Mouse (Mus musculus) cortical plate, adult 2 months (tissue): Measurements from ENCODE around the gene Slc7a6os. TPM values are rescaled to one million over a fixed set of nuclear protein-coding genes. Genes with fewer than 3 reads are reported as not detected.

Experiments used
- H3K27ac ChIP-seq: fragments of 200-500 bp; 2 replicates; pipeline ENCODE4 v1.5.1; 2012; ENCODE audit warnings: low read length, control low read depth, inconsistent platforms; ENCODE audit not compliant: insufficient read depth
- H3K4me1 ChIP-seq: fragments of 200-500 bp; 2 replicates; pipeline ENCODE4 v1.6.1; 2011; ENCODE audit warnings: low read length; ENCODE audit not compliant: control insufficient read depth, insufficient read depth
- H3K4me3 ChIP-seq: fragments of 200-500 bp; 2 replicates; pipeline ENCODE4 v1.5.1; 2011; ENCODE audit warnings: mild to moderate bottlenecking, low read length, control low read depth; ENCODE audit not compliant: insufficient read depth
- CTCF ChIP-seq: fragments of 200-500 bp; IDR thresholded peaks from 2 replicates; pipeline ENCODE4 v1.5.1; 2011; ENCODE audit warnings: mild to moderate bottlenecking, control low read depth, low read length; ENCODE audit not compliant: insufficient read depth; ENCODE audit errors: extremely low read depth
- POLR2A ChIP-seq: fragments of 200-500 bp; IDR thresholded peaks from 2 replicates; pipeline ENCODE4 v1.6.1; 2011; ENCODE audit warnings: mild to moderate bottlenecking, low read length, control low read depth; ENCODE audit not compliant: insufficient read depth; ENCODE audit errors: extremely low read depth
- polyA plus RNA-seq: library from polyadenylated mRNA; depleted of rRNA; stranded (reverse); fragments of >200 nt; gene quantifications from 2 replicates; pipeline ENCODE4 v1.2.3, GENCODE M21; 2012; rRNA removed

Gene Slc7a6os
- polyA plus RNA-seq, 1 experiment: 26.3 TPM

DNA sequence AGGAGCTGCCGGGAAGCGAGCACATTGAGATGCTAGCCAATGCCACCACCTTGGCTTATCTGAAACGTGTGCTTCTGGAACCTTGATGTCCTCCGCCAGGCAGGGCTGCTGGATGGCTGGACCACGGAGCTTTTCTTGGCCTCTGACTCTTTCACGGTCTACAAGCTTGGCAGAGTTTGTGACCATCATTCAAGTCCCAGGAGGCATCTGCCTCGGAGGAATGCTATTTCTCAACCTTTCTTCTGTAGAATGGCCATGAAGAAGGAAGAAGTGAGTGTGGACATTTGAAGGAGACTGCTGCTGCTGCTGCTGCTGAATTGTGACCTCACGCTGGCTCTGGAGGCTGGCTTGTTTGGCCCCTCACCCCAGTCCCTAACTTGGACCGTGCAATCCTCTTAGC, 47.5 kb downstream of the Slc7a6os start:
- no peak for TF ChIP-seq POLR2A
- TF ChIP-seq CTCF: no peak
- Histone ChIP-seq H3K4me1 (no peaks in the 10 kb centered on the region), H3K27ac (no peak overlapping the region), H3K4me3 (no peak overlapping the region)

DNA sequence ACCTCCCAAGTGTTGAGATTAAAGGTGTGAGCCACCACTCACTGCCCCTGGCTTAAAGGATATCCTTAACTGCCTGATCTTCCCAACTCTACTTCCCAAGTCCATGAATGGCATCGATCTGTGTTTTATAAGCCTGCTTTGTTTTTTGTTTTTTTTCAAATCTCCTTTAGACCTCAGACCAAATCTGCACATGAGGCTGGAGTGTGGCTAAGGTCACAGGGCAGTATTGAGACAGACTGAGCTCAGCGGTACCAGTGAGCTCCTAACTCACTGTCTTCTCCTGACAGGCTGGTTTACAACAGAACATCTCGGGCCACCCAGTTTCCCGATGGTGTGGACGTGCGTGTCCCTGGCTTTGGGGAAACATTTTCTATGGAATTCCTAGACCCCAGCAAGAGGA, 50.9 kb downstream of the Slc7a6os start:
- TF ChIP-seq CTCF (no peak), POLR2A (no peak)
- Histone ChIP-seq H3K27ac (no peak overlapping the region), H3K4me3 (no peak overlapping the region)

DNA sequence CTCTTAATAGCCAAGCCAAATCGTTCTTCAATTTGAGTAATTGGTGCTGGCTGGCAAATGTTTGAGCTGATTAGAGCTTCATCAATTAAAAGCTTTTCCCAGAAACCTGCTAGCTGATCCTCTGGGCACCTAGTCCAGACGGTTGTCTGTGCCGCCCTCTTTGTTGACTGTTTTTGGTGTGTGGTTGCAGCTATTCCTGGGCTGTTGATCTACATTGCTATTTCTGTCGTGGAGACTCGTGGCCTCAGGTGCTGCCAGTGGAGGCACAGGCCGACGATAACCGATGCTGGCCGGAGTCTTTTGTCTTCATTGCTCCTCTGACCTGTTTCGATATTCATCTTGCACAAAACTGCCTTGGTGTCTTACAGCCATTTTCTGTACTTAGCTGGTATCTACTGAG, 52.4 kb downstream of the Slc7a6os start:
- Histone ChIP-seq H3K4me3 (no peak overlapping the region), H3K27ac (no peak overlapping the region), H3K4me1 (no peaks in the 10 kb centered on the region)
- TF ChIP-seq CTCF (no peak), POLR2A (no peak)

More for the DNA sequence above, 50.9 kb downstream of the Slc7a6os start:
- H3K4me1 ChIP-seq: no peaks in the 10 kb centered on the region

DNA sequence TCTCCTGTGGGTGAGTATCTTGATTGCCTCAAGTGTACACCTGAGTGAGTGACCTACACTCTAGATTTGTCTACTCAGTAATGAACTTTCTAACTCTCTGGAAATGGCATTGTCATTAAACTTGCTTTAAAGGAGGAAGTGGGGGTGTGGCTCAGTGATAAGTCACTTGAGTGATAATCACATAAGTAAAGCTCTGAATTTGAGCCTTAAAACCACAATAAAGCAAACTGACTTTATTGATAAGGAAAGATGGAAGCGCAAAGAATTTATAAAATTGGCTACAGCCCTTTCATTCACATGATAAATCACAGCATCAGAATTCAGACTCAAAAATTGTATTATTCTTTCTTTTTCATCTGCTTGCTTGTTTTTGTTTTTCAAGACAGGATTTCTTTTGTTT, 53.3 kb downstream of the Slc7a6os start:
- Histone ChIP-seq H3K27ac (no peak overlapping the region), H3K4me1 (no peaks in the 10 kb centered on the region), H3K4me3 (no peak overlapping the region)
- TF ChIP-seq CTCF (no peak), POLR2A (no peak)

DNA sequence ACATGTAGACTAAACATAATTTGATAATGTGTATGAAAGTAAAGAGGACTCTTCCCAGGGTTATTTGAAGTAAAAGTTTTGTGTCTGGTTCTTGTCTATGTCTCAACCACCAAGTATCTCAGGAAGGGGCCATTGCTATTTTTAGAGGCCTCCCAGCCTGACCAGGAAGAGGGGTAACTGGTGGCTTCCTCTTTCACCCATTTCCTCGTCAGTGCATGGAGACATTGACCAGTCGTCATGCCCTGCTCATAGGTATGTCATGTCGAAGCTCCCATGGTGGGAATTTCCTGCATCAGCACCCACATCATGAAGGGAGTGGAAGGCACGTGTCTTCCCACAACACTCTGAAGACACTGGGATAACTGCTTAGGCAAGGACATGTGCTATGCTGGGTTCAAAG, 57.9 kb downstream of the Slc7a6os start:
- H3K4me3 ChIP-seq: no peak overlapping the region
- TF ChIP-seq CTCF (no peak), POLR2A (no peak)
- H3K27ac ChIP-seq: no peak overlapping the region
- no peaks in the 10 kb centered on the region; the same call in 1 of the 2 replicates for H3K4me1 ChIP-seq

DNA sequence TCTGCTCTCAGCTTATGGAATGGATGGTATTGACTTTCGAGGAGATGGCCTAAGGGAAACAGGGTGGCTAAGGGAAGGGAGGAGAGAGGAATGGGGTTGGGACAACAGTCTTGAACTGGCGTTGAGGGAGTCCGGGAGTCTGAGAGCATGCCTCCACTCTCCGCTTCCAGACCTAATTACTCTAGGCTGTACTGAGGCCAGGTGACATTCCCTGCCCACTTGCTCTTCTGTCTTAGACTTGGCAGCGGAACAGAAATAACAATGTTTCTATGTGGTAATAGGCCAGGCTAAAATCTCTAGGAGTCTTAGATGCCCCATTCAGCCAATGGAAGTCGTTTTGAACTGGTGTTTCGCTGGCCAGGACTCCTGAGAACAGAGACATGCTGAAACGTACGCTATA, 59.7 kb downstream of the Slc7a6os start:
- Histone ChIP-seq H3K4me1 (no peaks in the 10 kb centered on the region; the same call in 1 of the 2 replicates), H3K4me3 (peak overlapping the region; percentile 82), H3K27ac (no peak overlapping the region)
- TF ChIP-seq POLR2A (no peak), CTCF (no peak)

Other genes with a start within 250 kb of the Slc7a6os start
- gene Slc12a4, start 244.8 kb downstream of the Slc7a6os start, polyA plus RNA-seq: 23.6 and 25.8 TPM in 2 replicates
- not detected in 2 replicates for gene Dpep3, start 231.5 kb downstream of the Slc7a6os start, polyA plus RNA-seq
- 25.1 and 27.4 TPM in 2 replicates for gene Dus2, start 219.6 kb downstream of the Slc7a6os start, polyA plus RNA-seq
- 0.08 TPM in 1 of 2 replicates, not detected in the other for gene Dpep2nb, start 205.0 kb downstream of the Slc7a6os start, polyA plus RNA-seq
- 11.6 and 11.9 TPM in 2 replicates for gene Ddx28, start 199.1 kb downstream of the Slc7a6os start, polyA plus RNA-seq
- 7.8 and 8.1 TPM in 2 replicates for gene Nfatc3, start 152.1 kb downstream of the Slc7a6os start, polyA plus RNA-seq
- gene Esrp2, start 74.0 kb downstream of the Slc7a6os start, polyA plus RNA-seq: 0.06 and 0.13 TPM in 2 replicates
- gene Pla2g15, start 60.5 kb downstream of the Slc7a6os start, polyA plus RNA-seq: 19.6 and 19.9 TPM in 2 replicates
- gene Slc7a6, start 42.1 kb downstream of the Slc7a6os start, polyA plus RNA-seq: 30.4 and 33.3 TPM in 2 replicates
- gene Prmt7, start within 50 bp of the Slc7a6os start, polyA plus RNA-seq: 33.9 and 34.4 TPM in 2 replicates
- gene Smpd3, start 127.1 kb upstream of the Slc7a6os start, polyA plus RNA-seq: 26.4 and 31.9 TPM in 2 replicates
- 11.7 TPM in 2 replicates for gene Zfp90, start 204.4 kb upstream of the Slc7a6os start, polyA plus RNA-seq